Mouse (Mus musculus) c-Kit-positive CD71-positive TER-119-negative erythroid progenitor cells, embryonic 14.5 days (primary cell): Measurements from ENCODE around the gene Ccdc71.
A peak's percentile ranks its signal among the peaks of the same experiment; 100 is the strongest.

ENCODE experiments used
- DNase-seq: peaks from one replicate; pipeline ENCODE4 v3.0.0-alpha.2; 2013; ENCODE audit warnings: low read depth

Gene Ccdc71

DNA sequence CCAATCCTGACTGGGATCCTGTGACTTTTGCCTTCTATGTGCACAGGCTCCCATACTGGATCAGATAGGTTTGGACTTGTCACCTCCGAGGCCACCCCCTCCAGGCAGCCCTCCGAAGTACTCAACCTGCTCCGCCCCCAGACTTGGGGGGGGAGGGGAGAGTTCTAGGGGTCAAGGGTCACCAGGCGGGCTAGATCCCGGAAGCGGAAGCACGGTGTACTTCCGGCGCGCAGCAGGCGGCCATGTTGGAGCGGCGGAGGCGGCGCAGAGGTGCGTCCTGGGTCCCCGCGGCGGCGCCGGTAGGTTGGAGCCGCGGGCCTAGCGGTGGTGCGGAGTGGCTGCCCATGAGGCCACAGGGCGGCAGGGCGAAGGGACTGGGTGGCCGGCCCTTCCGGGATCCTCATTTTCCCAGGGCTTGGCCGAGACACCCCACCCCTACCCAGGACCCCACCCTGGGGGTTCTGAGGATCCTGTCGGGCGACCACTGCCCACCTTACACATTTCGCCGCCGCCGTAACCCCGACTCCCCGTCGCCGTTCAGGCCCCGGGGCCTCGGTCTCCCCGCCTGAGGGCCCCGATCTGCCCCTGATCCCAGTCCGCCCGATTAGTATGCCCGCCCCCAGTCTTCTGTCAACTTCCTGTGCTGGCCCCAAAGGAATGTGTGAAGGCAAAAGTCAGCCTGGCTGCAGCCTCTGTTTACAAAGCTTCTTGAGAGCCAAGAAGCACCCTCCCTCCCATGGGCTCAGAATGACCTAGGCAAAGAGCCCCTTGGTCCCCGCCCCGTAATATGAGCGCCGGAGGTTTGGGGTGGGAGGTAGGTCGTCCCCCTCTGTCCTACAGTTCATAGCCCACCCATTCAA lies at the start of gene Ccdc71:
TSS of gene Ccdc71 (plus strand) at position 209 of the 860 bp plus-strand sequence.
- DNase-seq = peak; percentile 76

DNA sequence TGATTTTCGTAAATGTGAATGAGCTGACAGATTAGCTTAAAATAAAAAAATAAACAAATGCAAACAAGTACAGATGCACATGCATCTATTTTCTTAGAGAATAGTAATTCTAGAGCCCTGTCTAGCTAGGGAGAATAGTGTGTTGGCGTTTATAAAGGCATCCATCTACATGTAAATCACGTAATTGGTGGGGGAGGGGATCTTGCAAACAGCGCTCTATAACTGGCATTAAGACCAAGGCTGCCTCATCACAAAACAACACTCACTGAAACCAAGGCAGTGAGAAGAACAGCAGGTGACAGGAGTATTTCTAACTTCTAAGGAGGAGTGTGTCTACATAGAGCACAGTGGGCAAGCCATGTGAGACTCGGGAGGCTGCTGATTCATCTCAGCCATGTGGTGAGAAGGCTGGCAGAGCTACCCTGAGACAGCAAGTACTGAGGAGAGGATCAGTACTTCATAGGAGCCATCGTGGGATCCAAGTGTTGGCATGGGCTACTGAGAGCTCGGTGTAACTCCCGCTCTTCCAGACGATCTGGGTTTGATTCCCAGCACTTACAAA lies 48.9 kb upstream of the Ccdc71 start:
- no peak for DNase-seq

DNA sequence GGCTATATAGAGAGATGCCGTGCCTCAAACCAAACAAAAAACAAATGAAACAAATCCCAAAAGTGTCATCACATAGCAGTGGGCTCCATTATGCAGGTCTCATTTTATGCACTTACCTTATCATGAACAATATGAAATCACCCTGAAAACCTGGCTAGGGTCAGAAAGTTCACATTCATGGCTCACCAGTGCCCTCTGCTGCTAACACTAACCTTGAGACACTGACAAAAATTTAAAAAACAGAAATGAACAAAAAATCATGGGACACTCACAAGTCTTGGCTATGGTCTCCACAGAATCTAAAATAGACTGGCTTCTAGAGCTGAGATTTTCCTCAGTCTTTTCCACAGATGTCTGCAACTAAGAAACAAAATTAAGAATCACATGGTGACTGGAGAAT lies 48.1 kb upstream of the Ccdc71 start:
- DNase-seq = peak; percentile 27

DNA sequence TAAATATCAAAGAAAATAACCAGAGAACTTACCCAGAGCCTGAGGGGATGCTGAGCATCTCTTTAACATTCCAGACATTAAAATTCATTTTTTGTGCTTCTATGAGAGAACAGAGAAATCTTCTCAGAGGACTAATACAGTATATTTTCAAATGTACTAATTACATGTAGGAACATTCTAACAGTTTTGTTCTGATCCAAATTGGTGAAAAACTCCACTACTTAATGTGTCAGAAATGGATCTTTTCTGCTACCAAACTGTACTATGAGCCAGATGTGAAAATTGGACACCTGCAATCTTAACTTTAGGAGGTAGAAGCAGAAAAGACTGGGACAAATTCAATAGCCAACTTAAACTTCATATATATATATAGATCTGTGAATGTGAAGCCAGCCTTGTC lies 31.9 kb upstream of the Ccdc71 start, which contains the start of gene Ccdc36:
TSS of gene Ccdc36 (minus strand) at position 101 of the 400 bp plus-strand sequence.
- no peak for DNase-seq

DNA sequence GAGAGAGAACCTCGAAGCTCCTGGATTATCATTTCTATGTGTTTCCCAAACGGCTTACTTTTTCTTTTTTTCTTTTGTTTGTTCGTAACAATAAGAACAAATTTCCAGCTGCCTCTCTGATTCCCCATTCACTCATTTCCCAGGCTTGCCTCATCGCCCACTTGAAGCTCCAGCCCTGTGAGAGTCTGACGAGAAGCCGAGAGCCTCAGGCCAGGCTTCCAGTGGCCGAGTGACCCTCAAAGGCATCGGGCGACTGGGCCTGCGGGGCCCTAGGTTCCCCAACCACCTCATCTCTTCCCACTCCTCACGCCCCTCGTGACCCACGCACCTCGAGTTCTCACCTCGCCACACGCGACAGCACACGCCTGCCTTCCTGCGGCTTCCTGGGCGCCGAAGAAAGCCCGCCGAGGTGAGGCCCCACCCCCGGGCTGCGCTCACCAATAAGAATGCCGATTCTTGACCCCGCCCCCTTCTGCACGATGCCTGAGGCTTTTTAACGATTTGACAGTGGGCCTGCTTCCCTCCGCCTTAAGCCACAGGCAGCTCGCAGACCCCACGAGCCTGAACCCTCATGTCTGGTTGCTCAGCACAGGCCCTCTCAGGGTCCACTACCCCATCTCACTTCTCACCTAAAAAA lies 28.8 kb upstream of the Ccdc71 start:
- no peak for DNase-seq

DNA sequence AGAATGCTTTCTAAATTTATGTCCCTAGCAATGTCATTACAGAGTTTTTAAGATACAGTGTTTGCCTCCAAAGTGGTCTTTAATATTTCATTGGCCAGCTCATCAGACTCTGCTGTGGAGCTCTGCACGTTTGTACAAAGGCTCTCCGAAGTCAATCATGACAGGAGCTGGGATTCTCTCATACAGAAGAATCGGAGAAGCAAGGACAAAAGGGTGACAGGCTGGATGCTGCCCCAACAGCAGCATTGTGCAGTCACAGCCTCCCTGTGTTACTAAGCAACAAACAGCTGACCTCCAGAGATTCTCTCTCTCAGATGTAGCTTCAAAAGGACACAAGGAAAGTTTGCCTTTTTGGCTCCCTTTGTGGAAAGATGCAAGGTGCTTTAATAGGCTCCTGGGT lies 24.1 kb upstream of the Ccdc71 start, which contains the start of gene BC048562:
TSS of gene BC048562 (plus strand) at position 301 of the 400 bp plus-strand sequence.
- no peak for DNase-seq

DNA sequence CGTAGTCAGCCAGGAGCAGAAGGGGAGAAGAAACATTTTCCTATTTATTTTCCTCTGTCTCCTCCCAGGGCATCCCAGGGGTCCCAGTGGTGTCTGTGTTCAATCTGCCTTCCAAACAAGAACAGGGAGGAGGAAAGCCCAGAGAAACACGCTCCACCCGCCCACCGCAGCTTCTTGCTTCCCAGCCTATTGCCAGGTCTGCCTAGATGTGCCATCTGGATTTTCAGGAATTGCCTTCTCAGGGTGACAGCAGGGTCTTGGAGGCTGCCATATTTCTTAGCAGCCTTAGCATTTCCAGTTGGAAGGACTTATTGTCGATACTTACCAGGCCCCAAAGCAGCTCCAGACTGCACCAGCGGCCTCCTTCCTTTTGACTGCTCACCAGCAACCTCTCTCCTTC lies 21.2 kb upstream of the Ccdc71 start:
- DNase-seq = no peak

DNA sequence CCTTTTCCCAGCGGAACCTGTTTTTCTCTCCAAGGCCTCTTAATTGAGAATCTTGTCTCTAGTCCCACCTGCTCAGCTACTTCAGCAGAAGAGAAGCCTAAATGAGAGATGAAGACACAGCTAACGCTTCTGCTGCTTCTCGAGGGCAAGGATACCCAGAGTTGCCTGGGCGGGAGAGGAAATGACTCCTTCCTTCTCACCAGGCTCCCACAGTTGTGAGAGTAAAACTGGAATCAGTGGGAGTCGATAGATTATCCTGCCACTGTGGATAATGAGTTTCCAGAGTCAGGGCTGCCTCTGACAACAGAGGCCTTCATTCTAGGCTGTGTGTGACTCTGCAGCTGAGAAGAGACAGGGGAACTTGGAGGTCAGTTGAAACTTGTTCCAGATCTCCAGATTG lies 19.8 kb upstream of the Ccdc71 start:
- no peak for DNase-seq

DNA sequence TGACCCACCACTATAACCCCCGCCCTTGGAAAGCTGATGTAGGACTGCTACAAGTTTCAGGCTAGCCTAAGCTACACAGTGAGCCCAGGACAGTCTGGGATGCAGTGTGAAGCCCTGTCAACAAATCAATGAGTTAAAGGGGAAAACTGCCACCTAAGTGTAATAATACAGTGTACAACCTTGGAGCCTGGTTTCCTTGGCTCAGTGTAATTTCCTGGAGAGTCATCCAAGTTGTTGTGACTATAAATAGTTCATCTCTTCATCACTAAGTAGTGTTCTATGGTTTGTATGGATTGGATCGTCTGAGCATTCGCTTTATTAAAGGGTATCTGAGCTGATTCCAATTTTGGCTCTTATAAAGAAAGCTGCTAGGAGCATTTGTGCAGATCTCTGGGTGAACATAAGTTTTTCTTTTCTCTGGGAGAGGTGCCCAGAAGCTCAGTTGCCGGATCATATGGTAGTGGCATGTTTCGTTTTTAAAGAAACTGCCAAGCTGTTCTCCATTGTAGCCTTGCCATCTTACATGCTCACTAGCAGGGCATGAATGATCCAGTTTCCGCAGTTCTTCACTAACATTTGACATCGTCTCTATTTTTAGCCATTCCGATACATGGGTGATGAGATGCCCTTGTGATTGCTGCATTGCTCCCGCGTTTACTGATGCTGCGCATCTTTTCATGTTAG lies 18.9 kb upstream of the Ccdc71 start:
- no peak for DNase-seq

DNA sequence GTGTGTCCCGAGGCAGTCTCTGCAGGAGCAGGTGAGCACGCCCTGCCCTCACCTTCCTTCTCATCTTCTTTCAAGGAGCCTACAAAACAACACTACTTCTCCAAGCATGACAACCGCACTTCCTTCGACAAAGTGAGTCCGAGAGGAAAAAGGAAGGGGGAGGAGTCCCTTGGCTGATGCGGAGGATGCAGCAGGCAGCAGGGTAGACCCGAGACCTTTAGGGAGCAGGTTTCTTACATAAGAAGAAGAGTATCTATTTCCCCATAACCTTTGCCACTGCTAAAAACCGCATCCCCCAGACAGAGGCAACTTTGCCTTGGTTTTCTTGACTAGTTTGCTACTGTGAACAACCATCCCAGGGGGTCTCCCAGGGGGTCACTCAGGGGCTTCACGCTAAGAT lies 15.2 kb upstream of the Ccdc71 start:
- no peak for DNase-seq

DNA sequence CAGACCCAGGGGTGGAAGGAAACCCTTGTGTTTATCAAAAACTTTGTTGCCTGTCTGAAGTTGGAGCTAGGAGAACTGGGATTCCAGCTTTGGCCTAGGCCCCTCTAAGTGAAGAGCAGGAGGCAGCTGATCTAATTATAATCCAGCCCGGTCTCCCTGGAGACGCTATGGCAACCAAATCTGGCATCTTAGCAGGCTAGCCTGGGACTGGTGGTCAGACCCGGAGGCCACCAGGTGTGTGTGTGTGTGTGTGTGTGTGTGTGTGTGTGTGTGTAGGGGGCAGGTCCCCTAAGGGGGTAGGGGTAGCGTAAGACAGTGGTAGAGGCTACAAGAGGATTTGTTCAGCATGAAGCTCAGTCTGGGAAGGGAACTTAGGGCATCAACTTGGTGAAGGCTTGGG lies 10.5 kb upstream of the Ccdc71 start:
- no peak for DNase-seq

DNA sequence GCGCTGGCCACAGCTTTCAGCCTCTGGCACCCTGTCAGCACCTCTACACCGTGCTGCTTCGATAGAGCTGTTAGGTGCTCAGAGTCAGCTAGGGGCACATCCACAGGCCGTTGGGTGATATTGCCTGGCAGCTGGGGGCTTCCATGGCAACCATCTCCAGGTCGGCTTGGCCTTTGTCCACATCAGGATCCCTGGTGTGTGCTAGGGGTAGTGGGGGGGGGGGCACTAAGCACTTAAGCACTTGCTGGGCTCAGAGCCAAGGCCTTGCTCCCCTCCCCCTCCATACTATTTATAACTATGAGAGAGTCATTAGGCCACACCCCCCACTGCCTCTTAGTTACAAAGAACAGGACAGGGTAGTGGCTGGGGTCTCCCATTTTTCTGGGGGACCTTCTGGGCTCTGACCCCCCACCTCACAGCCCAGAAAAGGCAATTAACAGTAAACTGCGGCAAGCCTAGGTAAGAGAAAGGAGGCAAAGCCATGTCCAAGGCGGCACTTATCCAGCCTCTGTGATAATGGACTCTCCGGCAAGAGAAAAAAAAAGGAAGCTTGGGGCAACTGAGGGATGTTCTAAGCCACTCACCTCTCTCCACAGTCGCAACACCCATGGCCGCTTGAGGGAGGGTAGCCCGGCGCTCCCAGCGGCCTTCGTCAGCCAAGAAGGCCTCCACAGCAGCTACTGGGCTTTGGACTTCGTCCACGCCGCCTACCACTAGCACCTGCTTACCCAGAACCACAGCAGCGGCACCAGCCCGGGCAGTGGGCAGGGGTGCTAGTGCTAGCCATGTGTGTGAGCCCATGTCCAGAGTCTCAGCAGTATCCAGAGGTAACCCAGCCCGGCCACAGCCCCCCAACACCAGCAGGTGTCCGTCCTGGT lies 9.8 kb upstream of the Ccdc71 start:
- DNase-seq = no peak

DNA sequence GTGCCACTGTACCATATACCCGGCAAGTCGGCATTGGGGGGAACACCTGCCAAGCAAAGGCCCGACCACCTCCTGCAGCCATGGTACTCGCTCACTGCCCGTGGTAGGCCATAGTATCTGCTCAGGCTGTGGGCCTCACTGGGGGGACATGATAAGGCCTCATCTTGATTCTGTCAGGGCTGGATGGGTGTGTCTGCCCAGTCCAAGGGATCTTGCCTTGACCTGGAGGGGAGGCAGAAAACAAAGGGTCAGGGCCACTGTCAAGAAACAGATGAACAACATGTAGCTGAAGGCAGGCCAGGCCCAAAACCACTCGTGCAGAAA lies 9.2 kb upstream of the Ccdc71 start:
- DNase-seq = no peak

DNA sequence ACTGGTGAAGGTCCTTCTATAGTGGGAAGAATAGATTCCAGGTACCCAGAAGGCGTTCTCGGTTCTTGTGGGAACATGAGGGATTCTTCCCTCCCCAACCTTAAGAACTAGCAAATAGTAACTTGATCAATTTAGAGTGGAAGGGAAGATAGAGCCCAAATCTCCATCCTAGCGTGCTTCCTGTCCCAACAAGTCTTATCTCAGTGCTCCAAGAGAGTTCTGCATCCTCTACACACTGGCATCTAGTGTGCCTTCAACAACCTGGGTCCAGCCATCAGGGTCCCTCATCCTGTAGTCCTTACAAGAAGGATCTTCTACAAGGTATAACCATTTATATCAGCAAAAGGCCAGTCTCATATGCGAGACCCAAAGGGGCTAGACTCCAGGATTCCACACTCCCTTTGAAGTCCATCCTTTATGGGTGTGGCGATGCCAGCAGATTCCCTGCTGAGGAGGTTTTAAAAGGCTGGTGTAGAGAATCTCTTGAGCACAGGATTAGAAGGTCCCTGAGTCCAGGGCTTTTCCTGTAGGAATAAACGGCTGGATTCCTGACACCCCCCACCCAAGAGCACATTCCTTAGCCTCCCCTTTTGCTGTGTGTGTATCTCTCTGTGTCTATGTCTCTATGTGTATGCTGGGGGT lies 8.7 kb upstream of the Ccdc71 start:
- DNase-seq = no peak

DNA sequence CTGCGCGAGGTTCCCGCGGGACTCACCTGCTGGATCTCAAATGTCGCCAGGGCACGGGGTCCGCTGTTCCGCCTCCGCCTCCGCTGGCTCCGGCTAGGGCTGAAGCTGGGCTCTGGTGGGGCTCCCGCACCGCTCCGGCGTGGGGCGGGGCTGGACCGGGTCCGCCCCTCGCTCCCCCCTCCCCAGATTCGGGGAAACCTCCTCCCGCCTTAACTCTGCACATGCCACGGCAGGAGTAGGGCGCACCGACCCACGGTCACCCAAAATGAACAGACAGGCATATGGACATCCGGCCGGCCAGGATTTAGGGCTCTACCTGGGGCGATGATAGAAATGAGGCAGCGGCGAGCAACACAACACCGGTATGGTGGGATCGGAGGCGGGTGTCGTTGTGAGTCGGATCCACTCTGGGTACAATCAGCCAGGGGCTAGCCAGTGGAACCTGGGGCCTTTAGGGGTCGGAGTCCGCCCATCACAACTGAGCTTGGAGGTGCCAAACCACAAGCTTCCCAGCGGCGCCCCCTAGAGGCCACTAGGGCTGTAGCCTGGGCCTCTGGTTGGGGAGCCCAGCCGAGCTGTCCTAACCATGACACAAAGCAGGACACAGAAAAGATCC lies 7.9 kb upstream of the Ccdc71 start:
- peak; percentile 89 for DNase-seq

DNA sequence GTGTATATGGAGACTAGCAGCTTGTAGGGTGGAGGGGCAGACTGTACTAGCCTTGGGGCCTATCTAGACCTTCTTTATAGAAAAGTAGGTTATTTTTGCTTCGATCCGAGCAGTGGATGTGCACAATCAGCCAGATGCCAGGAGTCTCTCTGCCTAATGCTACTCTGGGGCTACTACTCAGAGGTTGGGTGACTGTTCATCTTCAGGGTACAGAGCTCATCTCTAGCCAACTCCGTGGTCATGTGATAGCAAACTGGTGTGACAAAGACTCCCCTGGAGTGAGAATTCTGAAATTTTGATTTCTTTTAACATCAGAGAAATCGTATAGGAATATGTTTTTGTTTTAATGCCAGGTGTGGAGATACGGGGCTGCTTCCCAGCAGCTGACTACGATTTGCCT lies 7.4 kb upstream of the Ccdc71 start:
- DNase-seq = no peak

DNA sequence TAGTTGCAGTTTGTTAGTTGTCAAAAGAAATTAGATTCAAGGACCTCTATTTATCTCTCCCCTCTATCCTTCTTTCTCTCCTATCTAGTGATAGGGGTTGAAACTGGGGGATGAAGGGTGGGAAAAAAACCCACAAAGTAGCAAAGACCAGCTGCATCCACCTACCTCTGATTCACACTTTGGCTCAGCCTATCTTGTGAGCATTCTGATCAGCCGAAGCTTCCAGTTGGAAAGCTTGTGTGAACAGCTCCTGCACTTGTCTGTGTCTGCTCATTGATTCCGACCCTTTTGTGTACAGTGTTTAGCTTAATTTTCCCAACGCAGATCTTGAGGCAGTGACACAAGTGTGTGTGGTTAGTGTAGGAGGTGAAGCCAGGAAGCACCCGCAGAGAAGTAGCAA lies 6.9 kb upstream of the Ccdc71 start:
- DNase-seq = no peak

DNA sequence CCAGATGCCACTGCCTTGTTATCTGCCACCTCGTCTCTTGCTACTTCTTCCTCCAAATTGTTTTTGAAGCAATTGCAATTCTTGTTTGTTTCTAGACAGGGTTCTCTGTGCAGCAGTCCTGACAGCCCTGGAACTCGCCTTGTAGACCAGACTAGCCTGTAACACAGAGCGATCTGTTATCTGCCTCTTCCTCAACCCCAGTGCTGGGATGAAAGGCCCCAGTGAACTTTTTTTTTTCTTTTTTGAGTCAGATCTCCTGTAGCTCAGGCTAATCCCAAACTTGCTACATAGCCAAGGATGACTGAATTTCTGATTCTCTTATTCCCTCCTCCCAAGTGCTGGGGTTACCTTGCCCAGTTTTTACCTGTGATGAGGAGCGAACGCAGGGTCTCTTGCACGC lies 5.9 kb upstream of the Ccdc71 start:
- DNase-seq = no peak

DNA sequence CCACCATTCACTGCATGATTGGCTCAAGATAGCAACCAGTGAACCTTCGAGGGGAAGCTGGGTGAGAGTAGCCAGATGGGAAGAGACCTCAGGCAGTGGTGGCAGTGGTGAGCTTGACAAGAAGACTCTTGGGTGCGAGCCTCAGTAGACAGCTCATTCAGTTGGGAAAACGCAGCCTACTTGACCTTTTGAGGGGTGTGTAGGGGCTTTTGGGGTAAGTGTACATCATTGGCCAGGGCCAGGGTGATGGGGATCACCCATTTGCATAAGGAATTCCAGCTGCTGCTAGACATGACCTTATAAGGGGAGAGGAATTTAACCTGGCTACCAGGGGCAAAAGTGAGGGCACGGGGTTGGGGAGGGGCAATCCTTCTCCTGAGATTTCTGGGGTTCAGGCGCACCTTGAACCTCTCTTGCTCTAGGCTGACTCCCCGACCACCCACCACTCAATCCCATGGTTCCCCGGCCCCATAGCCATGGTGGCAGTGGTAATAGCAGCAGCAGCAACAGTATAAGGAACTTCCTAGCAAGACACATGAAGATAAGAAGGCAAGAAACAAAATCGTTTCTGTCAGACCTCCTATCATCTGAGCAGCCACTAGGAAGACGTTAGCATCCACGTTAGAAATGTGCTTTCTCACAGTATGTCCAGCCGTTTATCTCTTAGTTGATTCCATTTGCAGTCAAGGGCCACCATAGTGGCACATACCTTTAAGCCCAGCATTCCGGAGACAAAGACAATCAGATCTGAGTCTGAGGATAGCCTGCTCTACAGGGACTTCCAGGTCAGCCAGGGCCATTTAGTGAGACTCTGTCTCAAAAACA lies 4.4 kb upstream of the Ccdc71 start:
- no peak for DNase-seq

DNA sequence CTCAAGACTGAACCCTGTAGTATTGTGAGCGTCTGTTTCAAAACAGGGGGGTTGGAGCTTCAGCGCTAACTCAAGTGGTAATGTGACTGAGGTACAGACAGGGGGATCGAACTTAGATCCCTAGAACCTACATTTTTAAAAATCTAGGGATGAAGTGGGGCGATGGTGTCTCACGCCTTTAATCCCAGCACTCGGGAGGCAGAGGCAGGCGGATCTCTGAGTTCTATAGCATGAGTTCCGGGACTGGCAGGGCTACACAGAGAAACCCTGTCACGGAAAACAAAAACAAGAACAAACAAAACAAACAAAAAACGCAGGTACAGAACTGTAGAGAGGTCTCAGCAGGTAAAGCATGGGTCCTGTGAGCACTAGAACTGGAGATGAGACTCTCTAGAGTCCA lies 3.4 kb upstream of the Ccdc71 start:
- DNase-seq = no peak
